Mouse (Mus musculus): ENCODE data around the gene Tff2. TPM values are rescaled to one million over a fixed set of nuclear protein-coding genes. Genes with fewer than 3 reads are reported as not detected.
A peak's percentile ranks its signal among the peaks of the same experiment; 100 is the strongest.

Gene Tff2
- total and polyA plus RNA-seq, 3 experiments: not detected

DNA sequence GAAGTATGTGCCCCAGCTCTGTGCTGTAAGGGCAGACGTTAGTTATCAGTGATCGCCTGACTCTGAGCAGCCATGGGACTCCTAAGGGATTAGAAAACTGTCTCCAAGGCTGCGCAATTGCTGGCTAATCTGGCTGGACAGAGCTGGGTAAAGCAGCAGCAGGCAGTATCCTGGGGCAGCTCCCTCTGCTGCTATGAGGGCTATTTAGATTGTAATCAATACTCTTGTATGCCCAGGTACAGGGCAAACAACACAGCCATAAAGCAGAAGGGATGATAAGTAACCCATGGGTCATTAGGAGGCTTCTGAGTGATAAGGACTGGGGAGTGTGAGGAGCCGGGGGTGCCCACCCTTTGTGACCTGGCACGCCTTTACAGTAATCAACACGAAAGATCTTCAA is 9.2 kb downstream of the Tff2 start:
- no peaks in the 10 kb centered on the region for H3K9me3 ChIP-seq (replicated peaks; ENCODE audit: low read length)
- H3K79me2 ChIP-seq (replicated peaks; ENCODE audit: control insufficient read depth, extremely low read depth, insufficient read depth, poor library complexity, severe bottlenecking): no peaks in the 10 kb centered on the region; the same call in 1 of the 2 replicates
- no peak overlapping the region for H3K27ac ChIP-seq (ENCODE audit: insufficient read depth, low read depth)
- H3K4me1 ChIP-seq (ENCODE audit: control insufficient read depth in 1 of 2, insufficient read depth in 2 of 2): peaks cover 4% of the 10 kb centered on the region in 2 experiments; a peak in 2 of 4 replicates
- in situ Hi-C loops (cut with MboI; ENCODE audit: low pct_ligation_motif_present, low pct_unique_long_range_greater_than_20kb, low sequenced_read_pairs) (no loop called here), dilution Hi-C loops (cut with MboI; ENCODE audit: extremely low pct_ligation_motif_present, extremely low pct_unique_long_range_greater_than_20kb, low sequenced_read_pairs) (no loop called here)
- no peaks in the 10 kb centered on the region for H3K36me3 ChIP-seq (replicated peaks in 1 of 2; ENCODE audit: control insufficient read depth in 1 of 2, insufficient read depth in 1 of 2, low read length in 1 of 2)
- no peak overlapping the region for H3K4me3 ChIP-seq (replicated peaks in 1 of 3; ENCODE audit: low read depth in 2 of 3, low read length in 2 of 3, poor library complexity in 1 of 3)
- TF ChIP-seq ZKSCAN1 (IDR thresholded peaks at IDR 0.05; ENCODE audit: borderline replicate concordance, low read depth, low read length): no peak
- TF ChIP-seq MEF2A (IDR thresholded peaks at IDR 0.05; ENCODE audit: borderline replicate concordance, low read depth, low read length): no peak
- no peak overlapping the region for H3K4me2 ChIP-seq (ENCODE audit: insufficient read depth, low read depth, poor library complexity, severe bottlenecking)
- no peak overlapping the region for H3K9ac ChIP-seq (ENCODE audit: insufficient read depth, low read depth)
- peaks cover 26% of the 10 kb centered on the region for H3K27me3 ChIP-seq (replicated peaks)
- no peak for DNase-seq (ENCODE audit: extremely low read depth)

- H3K4me1 ChIP-seq (ENCODE audit: control insufficient read depth in 1 of 2, insufficient read depth in 2 of 2): peaks cover 0 to 4% of the 10 kb centered on the region in 2 experiments; a peak in 1 of 4 replicates
- peaks cover 35% of the 10 kb centered on the region for H3K27me3 ChIP-seq (replicated peaks)
- H3K9me3 ChIP-seq (replicated peaks; ENCODE audit: low read length): no peaks in the 10 kb centered on the region
- DNase-seq (ENCODE audit: extremely low read depth): no peak
- H3K27ac ChIP-seq (ENCODE audit: insufficient read depth, low read depth): no peak overlapping the region
- no peak overlapping the region for H3K4me3 ChIP-seq (replicated peaks in 1 of 3; ENCODE audit: low read depth in 2 of 3, low read length in 2 of 3, poor library complexity in 1 of 3)
- no peak for TF ChIP-seq EP300 (IDR thresholded peaks at IDR 0.05; ENCODE audit: low read length)
- peak; percentile 41; the same call in 1 of the 2 replicates for TF ChIP-seq NRF1 (IDR thresholded peaks at IDR 0.05; ENCODE audit: low read depth, low read length)
- no peak overlapping the region for H3K9ac ChIP-seq (ENCODE audit: insufficient read depth, low read depth)
- in situ Hi-C loops (cut with MboI; ENCODE audit: low pct_ligation_motif_present, low pct_unique_long_range_greater_than_20kb, low sequenced_read_pairs): no loop called here
- no peak overlapping the region for H3K4me2 ChIP-seq (ENCODE audit: insufficient read depth, low read depth, poor library complexity, severe bottlenecking)
- dilution Hi-C loops (cut with MboI; ENCODE audit: extremely low pct_ligation_motif_present, extremely low pct_unique_long_range_greater_than_20kb, low sequenced_read_pairs): no loop called here
- no peaks in the 10 kb centered on the region for H3K79me2 ChIP-seq (replicated peaks; ENCODE audit: control insufficient read depth, extremely low read depth, insufficient read depth, poor library complexity, severe bottlenecking)
- H3K36me3 ChIP-seq (replicated peaks in 1 of 2; ENCODE audit: control insufficient read depth in 1 of 2, insufficient read depth in 1 of 2, low read length in 1 of 2): no peaks in the 10 kb centered on the region
These were observed 10.3 kb downstream of the Tff2 start for GRCm38 (mm10) chr17:31133776-31134175.

DNA sequence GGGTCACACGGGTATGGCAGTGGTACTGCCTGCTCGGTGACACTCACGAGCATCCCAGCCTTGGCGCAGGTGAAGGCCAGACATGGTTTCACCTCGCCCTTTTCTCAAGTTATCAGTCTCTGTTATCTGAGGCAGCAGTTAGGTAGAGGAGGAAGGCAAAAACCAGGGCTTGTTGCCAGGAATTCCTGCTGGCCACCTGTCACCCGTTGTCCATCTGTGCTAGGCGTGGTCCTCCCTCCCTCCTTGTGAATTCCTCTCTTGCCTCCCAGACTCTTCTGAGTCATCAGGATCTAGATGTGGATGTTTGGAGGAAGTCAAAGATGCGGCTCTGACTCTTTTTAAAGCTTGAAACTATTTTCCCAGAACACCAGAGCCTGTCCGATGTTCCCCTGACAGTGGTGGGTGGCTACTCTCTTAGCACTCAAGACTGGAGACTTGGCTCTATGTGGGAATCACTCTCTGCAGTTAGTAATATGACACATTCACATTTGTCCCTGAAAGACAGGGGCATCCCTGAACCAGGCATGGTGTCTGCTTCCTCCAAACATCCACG is 12.7 kb downstream of the Tff2 start:
- no peak for TF ChIP-seq MAX (IDR thresholded peaks at IDR 0.05; ENCODE audit: low read length)
- TF ChIP-seq E2F4 (IDR thresholded peaks at IDR 0.05; ENCODE audit: insufficient replicate concordance, low read depth, low read length): no peak
- TF ChIP-seq USF1 (IDR thresholded peaks at IDR 0.05; ENCODE audit: low read depth, low read length): no peak
- TF ChIP-seq PAX5 (IDR thresholded peaks at IDR 0.05; ENCODE audit: low read length): no peak
- no peak for TF ChIP-seq ZKSCAN1 (IDR thresholded peaks at IDR 0.05; ENCODE audit: borderline replicate concordance, low read depth, low read length)
- no peaks in the 10 kb centered on the region for H3K9me3 ChIP-seq (replicated peaks; ENCODE audit: low read length)
- peaks cover 58% of the 10 kb centered on the region for H3K27me3 ChIP-seq (replicated peaks)
- no peak for DNase-seq (ENCODE audit: extremely low read depth)
- H3K4me2 ChIP-seq (ENCODE audit: insufficient read depth, low read depth, poor library complexity, severe bottlenecking): no peak overlapping the region
- H3K4me1 ChIP-seq (ENCODE audit: control insufficient read depth in 1 of 2, insufficient read depth in 2 of 2): peaks cover 0 to 4% of the 10 kb centered on the region in 2 experiments; a peak in 1 of 4 replicates
- H3K9ac ChIP-seq (ENCODE audit: insufficient read depth, low read depth): no peak overlapping the region
- in situ Hi-C loops (cut with MboI; ENCODE audit: low pct_ligation_motif_present, low pct_unique_long_range_greater_than_20kb, low sequenced_read_pairs) (no loop called here), dilution Hi-C loops (cut with MboI; ENCODE audit: extremely low pct_ligation_motif_present, extremely low pct_unique_long_range_greater_than_20kb, low sequenced_read_pairs) (no loop called here)
- H3K27ac ChIP-seq (ENCODE audit: insufficient read depth, low read depth): no peak overlapping the region
- no peaks in the 10 kb centered on the region for H3K36me3 ChIP-seq (replicated peaks in 1 of 2; ENCODE audit: control insufficient read depth in 1 of 2, insufficient read depth in 1 of 2, low read length in 1 of 2)
- H3K79me2 ChIP-seq (replicated peaks; ENCODE audit: control insufficient read depth, extremely low read depth, insufficient read depth, poor library complexity, severe bottlenecking): no peaks in the 10 kb centered on the region
- no peak overlapping the region for H3K4me3 ChIP-seq (replicated peaks in 1 of 3; ENCODE audit: low read depth in 2 of 3, low read length in 2 of 3, poor library complexity in 1 of 3)
